Mouse (Mus musculus) cerebellum, adult 11-12 months (tissue): ENCODE data around the gene Tle2.

Source experiments
- DNase-seq: peaks from one replicate; pipeline ENCODE4 v3.0.0; 2022

The Tle2 gene

GRCm38 (mm10) chr10:81605974-81606751 is 31.8 kb downstream of the Tle2 start, which contains the start of gene BC025920:
Gene BC025920 (plus strand): TSS chr10:81606270.
- DNase-seq, result peak; percentile 96

GRCm38 (mm10) chr10:81608308-81608707 is 33.9 kb downstream of the Tle2 start:
- DNase-seq, result peak; percentile 44

- DNase-seq, result no peak
Observed at GRCm38 (mm10) chr10:81612779-81613178, 38.4 kb downstream of the Tle2 start.

- DNase-seq, result no peak
Observed at GRCm38 (mm10) chr10:81615486-81615885, 41.1 kb downstream of the Tle2 start.

GRCm38 (mm10) chr10:81619976-81620375 is 45.6 kb downstream of the Tle2 start:
- DNase-seq, result no peak

GRCm38 (mm10) chr10:81620786-81621185 is 46.4 kb downstream of the Tle2 start:
- DNase-seq, result no peak

- DNase-seq, result no peak
Observed at GRCm38 (mm10) chr10:81623441-81623840, 49.1 kb downstream of the Tle2 start.

GRCm38 (mm10) chr10:81626101-81626993 is 52.0 kb downstream of the Tle2 start:
- peak; percentile 70 for DNase-seq

GRCm38 (mm10) chr10:81626994-81627835 is 52.9 kb downstream of the Tle2 start, which contains the start of gene Sirt6:
Gene Sirt6 (minus strand): TSS chr10:81627797.
- DNase-seq, result peak; percentile 98

GRCm38 (mm10) chr10:81627836-81628220 is 53.5 kb downstream of the Tle2 start:
- peak; percentile 75 for DNase-seq

GRCm38 (mm10) chr10:81628390-81628789 is 54.0 kb downstream of the Tle2 start, which contains the start of gene Ankrd24:
Gene Ankrd24 (plus strand): TSS chr10:81628540.
- peak; percentile 69 for DNase-seq

- DNase-seq, result peak; percentile 87
Observed at GRCm38 (mm10) chr10:81633253-81634099, 59.1 kb downstream of the Tle2 start.

- no peak for DNase-seq
Observed at GRCm38 (mm10) chr10:81636338-81636737, 62.0 kb downstream of the Tle2 start.

GRCm38 (mm10) chr10:81638101-81638500 is 63.7 kb downstream of the Tle2 start:
- no peak for DNase-seq
